Mouse (Mus musculus): ENCODE data around the gene Sumf1. TPM values are rescaled to one million over a fixed set of nuclear protein-coding genes. Genes with fewer than 3 reads are reported as not detected.

Sumf1 gene
- polyA plus RNA-seq, 1 experiment, result 41.0 TPM

- TF ChIP-seq POLR2A (IDR thresholded peaks at IDR 0.05; ENCODE audit: borderline replicate concordance, extremely low read depth, low read depth, low read length) (no peak), CTCF (IDR thresholded peaks at IDR 0.05; ENCODE audit: insufficient read depth, low read length) (no peak)
- Histone ChIP-seq H3K4me1 (ENCODE audit: control insufficient read depth, insufficient read depth, low read length) (no peaks in the 10 kb centered on the region), H3K4me3 (replicated peaks; ENCODE audit: extremely low read depth, low read depth, low read length) (no peak overlapping the region)
- no peak for DNase-seq
- WGBS, result 95% methylated on average over 7 of the region's 7 CpGs
Observed at GRCm38 (mm10) chr6:108075857-108076256, 109.5 kb downstream of the Sumf1 start.

- no peak for DNase-seq
- WGBS, result 86% methylated on average over 10 of the region's 10 CpGs
- TF ChIP-seq CTCF (IDR thresholded peaks at IDR 0.05; ENCODE audit: insufficient read depth, low read length) (no peak), POLR2A (IDR thresholded peaks at IDR 0.05; ENCODE audit: borderline replicate concordance, extremely low read depth, low read depth, low read length) (no peak)
- no peak overlapping the region for H3K4me3 ChIP-seq (replicated peaks; ENCODE audit: extremely low read depth, low read depth, low read length)
- H3K4me1 ChIP-seq (ENCODE audit: control insufficient read depth, insufficient read depth, low read length), result no peaks in the 10 kb centered on the region
Observed at GRCm38 (mm10) chr6:108074624-108075023, 110.8 kb downstream of the Sumf1 start.

- 86% methylated on average over 2 of the region's 2 CpGs for WGBS
- no peak for TF ChIP-seq POLR2A (IDR thresholded peaks at IDR 0.05; ENCODE audit: borderline replicate concordance, extremely low read depth, low read depth, low read length)
- TF ChIP-seq CTCF (IDR thresholded peaks at IDR 0.05; ENCODE audit: insufficient read depth, low read length), result no peak
- Histone ChIP-seq H3K4me1 (ENCODE audit: control insufficient read depth, insufficient read depth, low read length) (no peaks in the 10 kb centered on the region), H3K4me3 (replicated peaks; ENCODE audit: extremely low read depth, low read depth, low read length) (no peak overlapping the region)
- DNase-seq, result no peak
Observed at GRCm38 (mm10) chr6:108073931-108074330, 111.5 kb downstream of the Sumf1 start.

GRCm38 (mm10) chr6:108073071-108073470, 112.3 kb downstream of the Sumf1 start:
- no peak for DNase-seq
- TF ChIP-seq CTCF (IDR thresholded peaks at IDR 0.05; ENCODE audit: insufficient read depth, low read length) (no peak), POLR2A (IDR thresholded peaks at IDR 0.05; ENCODE audit: borderline replicate concordance, extremely low read depth, low read depth, low read length) (no peak)
- H3K4me3 ChIP-seq (replicated peaks; ENCODE audit: extremely low read depth, low read depth, low read length), result no peak overlapping the region
- H3K4me1 ChIP-seq (ENCODE audit: control insufficient read depth, insufficient read depth, low read length), result no peaks in the 10 kb centered on the region
- WGBS, result 82% methylated on average over 5 of the region's 5 CpGs

GRCm38 (mm10) chr6:108070947-108071346, 114.4 kb downstream of the Sumf1 start:
- TF ChIP-seq POLR2A (IDR thresholded peaks at IDR 0.05; ENCODE audit: borderline replicate concordance, extremely low read depth, low read depth, low read length) (no peak), CTCF (IDR thresholded peaks at IDR 0.05; ENCODE audit: insufficient read depth, low read length) (no peak)
- H3K4me1 ChIP-seq (ENCODE audit: control insufficient read depth, insufficient read depth, low read length), result no peaks in the 10 kb centered on the region
- H3K4me3 ChIP-seq (replicated peaks; ENCODE audit: extremely low read depth, low read depth, low read length), result no peak overlapping the region
- WGBS, result 93% methylated on average over 7 of the region's 7 CpGs
- DNase-seq, result no peak

GRCm38 (mm10) chr6:108065583-108065982, 119.8 kb downstream of the Sumf1 start:
- peak; percentile 45 for TF ChIP-seq CTCF (IDR thresholded peaks at IDR 0.05; ENCODE audit: insufficient read depth, low read length)
- no peak for TF ChIP-seq POLR2A (IDR thresholded peaks at IDR 0.05; ENCODE audit: borderline replicate concordance, extremely low read depth, low read depth, low read length)
- no peak for DNase-seq
- Histone ChIP-seq H3K4me3 (replicated peaks; ENCODE audit: extremely low read depth, low read depth, low read length) (peak overlapping the region; percentile 95), H3K4me1 (ENCODE audit: control insufficient read depth, insufficient read depth, low read length) (no peaks in the 10 kb centered on the region)
- 6% methylated on average over 6 of the region's 6 CpGs for WGBS

- under 1% methylated on average over 24 of the region's 24 CpGs for WGBS
- Histone ChIP-seq H3K4me1 (ENCODE audit: control insufficient read depth, insufficient read depth, low read length) (no peaks in the 10 kb centered on the region), H3K4me3 (replicated peaks; ENCODE audit: extremely low read depth, low read depth, low read length) (peak within 1 kb of the TSS; percentile 95)
- TF ChIP-seq CTCF (IDR thresholded peaks at IDR 0.05; ENCODE audit: insufficient read depth, low read length), result no peak
- TF ChIP-seq POLR2A (IDR thresholded peaks at IDR 0.05; ENCODE audit: borderline replicate concordance, extremely low read depth, low read depth, low read length), result peak; percentile 62
- peak; percentile 99 for DNase-seq
Observed at GRCm38 (mm10) chr6:108064918-108065526, 120.4 kb downstream of the Sumf1 start, which contains the start of gene Setmar. Gene Setmar, plus strand, starts transcription at chr6:108065045.

- no peaks in the 10 kb centered on the region for H3K4me1 ChIP-seq (ENCODE audit: control insufficient read depth, insufficient read depth, low read length)
- no peak overlapping the region for H3K4me3 ChIP-seq (replicated peaks; ENCODE audit: extremely low read depth, low read depth, low read length)
- DNase-seq, result no peak
- no peak for TF ChIP-seq POLR2A (IDR thresholded peaks at IDR 0.05; ENCODE audit: borderline replicate concordance, extremely low read depth, low read depth, low read length)
- TF ChIP-seq CTCF (IDR thresholded peaks at IDR 0.05; ENCODE audit: insufficient read depth, low read length), result no peak
- 51% methylated on average over 3 of the region's 3 CpGs for WGBS
Observed at GRCm38 (mm10) chr6:108061121-108061520, 124.3 kb downstream of the Sumf1 start.

GRCm38 (mm10) chr6:108058066-108058465, 127.3 kb downstream of the Sumf1 start:
- 82% methylated on average over 5 of the region's 5 CpGs for WGBS
- no peak for DNase-seq
- no peak for TF ChIP-seq CTCF (IDR thresholded peaks at IDR 0.05; ENCODE audit: insufficient read depth, low read length)
- no peak overlapping the region for H3K4me3 ChIP-seq (replicated peaks; ENCODE audit: extremely low read depth, low read depth, low read length)
- H3K4me1 ChIP-seq (ENCODE audit: control insufficient read depth, insufficient read depth, low read length), result no peaks in the 10 kb centered on the region

GRCm38 (mm10) chr6:108057353-108057752, 128.0 kb downstream of the Sumf1 start:
- no peak overlapping the region for H3K4me3 ChIP-seq (replicated peaks; ENCODE audit: extremely low read depth, low read depth, low read length)
- WGBS, result 60% methylated on average over 4 of the region's 4 CpGs
- no peaks in the 10 kb centered on the region for H3K4me1 ChIP-seq (ENCODE audit: control insufficient read depth, insufficient read depth, low read length)
- TF ChIP-seq POLR2A (IDR thresholded peaks at IDR 0.05; ENCODE audit: borderline replicate concordance, extremely low read depth, low read depth, low read length) (no peak), CTCF (IDR thresholded peaks at IDR 0.05; ENCODE audit: insufficient read depth, low read length) (no peak)
- no peak for DNase-seq

Other genes starting within 250 kb of the Sumf1 start
- gene Setmar, start 120.5 kb downstream of the Sumf1 start, polyA plus RNA-seq (2012; rRNA removed), result 1.5 and 2.9 TPM in 2 replicates
- 22.6 and 37.7 TPM in 2 replicates for gene Itpr1, start 27.5 kb upstream of the Sumf1 start, polyA plus RNA-seq (2012; rRNA removed)